Mouse (Mus musculus) neural tube, embryonic 11.5 days (tissue): Measurements from ENCODE around the gene Olfr646. TPM values are rescaled to one million over a fixed set of nuclear protein-coding genes. Genes with fewer than 3 reads are reported as not detected.

ENCODE experiments used
- ATAC-seq: fragments of 200-750 bp; cut with Nextera tagmentation; 2 replicates; pipeline ENCODE4 v1.8.0; 2017; ENCODE audit warnings: moderate number of reproducible peaks, mild to moderate bottlenecking, moderate TSS enrichment, moderate library complexity; ENCODE audit not compliant: insufficient read depth, low FRiP score, low TSS enrichment
- DNase-seq: peaks from one replicate; pipeline ENCODE4 v3.0.0-alpha.2; 2015; ENCODE audit warnings: low spot score
- H3K27ac ChIP-seq: fragments of 300-500 bp; sonication (generic); 2 replicates; pipeline ENCODE4 v1.5.1; 2014; ENCODE audit warnings: low read depth, mild to moderate bottlenecking, low read length
- H3K27me3 ChIP-seq: fragments of 300-500 bp; sonication (generic); 2 replicates; pipeline ENCODE4 v1.6.1; 2014; ENCODE audit warnings: mild to moderate bottlenecking, low read length, mixed read lengths; ENCODE audit not compliant: control insufficient read depth, insufficient read depth
- H3K36me3 ChIP-seq: fragments of 300-500 bp; sonication (generic); 2 replicates; pipeline ENCODE4 v1.6.1; 2014; ENCODE audit warnings: mild to moderate bottlenecking, low read length, moderate library complexity, mixed read lengths; ENCODE audit not compliant: control insufficient read depth, insufficient read depth
- H3K4me1 ChIP-seq: fragments of 300-500 bp; sonication (generic); 2 replicates; pipeline ENCODE4 v1.6.1; 2014; ENCODE audit warnings: low read length, mixed read lengths; ENCODE audit not compliant: control insufficient read depth, insufficient read depth
- H3K4me2 ChIP-seq: fragments of 300-500 bp; sonication (generic); 2 replicates; pipeline ENCODE4 v1.6.1; 2014; ENCODE audit warnings: low read depth, mild to moderate bottlenecking, moderate library complexity
- H3K4me3 ChIP-seq: fragments of 300-500 bp; sonication (generic); 2 replicates; pipeline ENCODE4 v1.5.1; 2014; ENCODE audit warnings: low read depth, low read length
- H3K9ac ChIP-seq: fragments of 300-500 bp; sonication (generic); 2 replicates; pipeline ENCODE4 v1.6.1; 2014; ENCODE audit warnings: mild to moderate bottlenecking, low read length
- H3K9me3 ChIP-seq: fragments of 300-500 bp; sonication (generic); 2 replicates; pipeline ENCODE4 v1.6.1; 2016; ENCODE audit warnings: low read length; ENCODE audit not compliant: control insufficient read depth
- WGBS: fragments of 180-500 bp; shearing (Covaris S2); extraction: QIAGEN DNeasy Blood & Tissue Kit; methylation state at CpG from one replicate; pipeline ENCODE4 v1.1.7; 2014; 5-methylcytosine and 5-hydroxymethylcytosine counted together
- polyA plus RNA-seq: library from polyadenylated mRNA; unstranded; fragments of >200 nt; fragmentation: Nextera tagmentation; extraction: Ambion mirVana; gene quantifications from 2 replicates; pipeline ENCODE4 v1.2.1, GENCODE M21; 2014

Olfr646 gene
- polyA plus RNA-seq, 1 experiment from 2014 or later, result not detected

DNA sequence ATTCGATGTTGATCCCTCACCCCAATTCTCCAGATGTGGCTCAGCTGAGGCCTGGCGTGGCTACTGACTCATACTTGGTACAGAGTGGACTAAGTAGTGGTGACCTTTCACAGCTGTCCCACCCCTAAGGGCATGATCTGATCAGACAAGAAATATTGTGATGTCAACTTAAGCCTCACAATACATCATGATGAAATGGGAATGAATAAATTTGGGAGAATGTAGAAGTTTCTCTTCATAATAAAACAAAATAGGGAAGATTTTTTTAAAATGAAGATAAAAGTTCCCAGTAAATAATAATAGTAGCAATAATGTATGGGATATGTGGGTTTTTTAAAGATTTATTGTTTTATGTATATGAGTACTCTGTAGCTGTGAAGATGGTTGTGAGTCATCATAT is 45.8 kb downstream of the Olfr646 start, which contains the start of gene Ubqlnl:
Gene Ubqlnl (minus strand): TSS at position 101 of the 400 bp plus-strand sequence.
- no peak within 1 kb of the TSS for H3K9ac ChIP-seq
- DNase-seq (no peak), ATAC-seq (no peak)
- no peak within 1 kb of the TSS for H3K4me3 ChIP-seq
- no peak within 1 kb of the TSS for H3K27ac ChIP-seq
- H3K27me3 ChIP-seq, result no peaks in the 10 kb centered on the region
- no peaks in the 10 kb centered on the region for H3K4me1 ChIP-seq
- no peaks in the 10 kb centered on the region for H3K36me3 ChIP-seq
- H3K4me2 ChIP-seq, result no peak within 1 kb of the TSS
- H3K9me3 ChIP-seq, result no peaks in the 10 kb centered on the region
- WGBS, result 86% methylated on average over 2 of the region's 2 CpGs

Other genes starting within 250 kb of the Olfr646 start
- not detected in 2 replicates for gene Olfr66, start 218.6 kb upstream of the Olfr646 start, polyA plus RNA-seq
- gene Olfr64, start 210.4 kb upstream of the Olfr646 start, polyA plus RNA-seq, result not detected in 2 replicates
- not detected in 2 replicates for gene Olfr65, start 201.4 kb upstream of the Olfr646 start, polyA plus RNA-seq
- gene Olfr631, start 176.0 kb upstream of the Olfr646 start, polyA plus RNA-seq, result not detected in 2 replicates
- gene Olfr632, start 170.5 kb upstream of the Olfr646 start, polyA plus RNA-seq, result not detected in 2 replicates
- gene Olfr633, start 160.4 kb upstream of the Olfr646 start, polyA plus RNA-seq, result not detected in 2 replicates
- gene Olfr635, start 133.7 kb upstream of the Olfr646 start, polyA plus RNA-seq, result not detected in 2 replicates
- not detected in 2 replicates for gene Olfr638, start 106.1 kb upstream of the Olfr646 start, polyA plus RNA-seq
- not detected in 2 replicates for gene Olfr639, start 87.6 kb upstream of the Olfr646 start, polyA plus RNA-seq
- gene Olfr640, start 79.3 kb upstream of the Olfr646 start, polyA plus RNA-seq, result not detected in 2 replicates
- gene Olfr641, start 69.4 kb upstream of the Olfr646 start, polyA plus RNA-seq, result not detected in 2 replicates
- not detected in 2 replicates for gene Olfr642, start 52.2 kb upstream of the Olfr646 start, polyA plus RNA-seq
- not detected in 2 replicates for gene 4930516K23Rik, start 43.4 kb upstream of the Olfr646 start, polyA plus RNA-seq
- not detected in 2 replicates for gene Olfr644, start 33.0 kb upstream of the Olfr646 start, polyA plus RNA-seq
- gene Olfr645, start 19.4 kb upstream of the Olfr646 start, polyA plus RNA-seq, result not detected in 2 replicates
- not detected in 2 replicates for gene Ubqln5, start 25.0 kb downstream of the Olfr646 start, polyA plus RNA-seq
- not detected in 2 replicates for gene Olfr643, start 32.5 kb downstream of the Olfr646 start, polyA plus RNA-seq
- not detected in 2 replicates for gene Ubqln3, start 38.4 kb downstream of the Olfr646 start, polyA plus RNA-seq
- not detected in 2 replicates for gene Ubqlnl, start 45.7 kb downstream of the Olfr646 start, polyA plus RNA-seq
- 0.11 TPM in 1 of 2 replicates, not detected in the other for gene Olfm5, start 60.0 kb downstream of the Olfr646 start, polyA plus RNA-seq
- 0.16 and 0.17 TPM in 2 replicates for gene Olfr648, start 78.5 kb downstream of the Olfr646 start, polyA plus RNA-seq
- gene Olfr649, start 91.1 kb downstream of the Olfr646 start, polyA plus RNA-seq, result not detected in 2 replicates
- gene Trim6, start 113.9 kb downstream of the Olfr646 start, polyA plus RNA-seq, result 2.5 and 3.1 TPM in 2 replicates
- gene Trim34a, start 139.6 kb downstream of the Olfr646 start, polyA plus RNA-seq, result 0.74 and 0.84 TPM in 2 replicates
- gene Trim5, start 183.2 kb downstream of the Olfr646 start, polyA plus RNA-seq, result 0.07 TPM in 2 replicates
- gene Trim12a, start 210.6 kb downstream of the Olfr646 start, polyA plus RNA-seq, result 2.2 TPM in 2 replicates
- not detected in 2 replicates for gene Trim34b, start 224.6 kb downstream of the Olfr646 start, polyA plus RNA-seq
- gene Trim12c, start 248.5 kb downstream of the Olfr646 start, polyA plus RNA-seq, result 0.45 and 0.62 TPM in 2 replicates